Mouse (Mus musculus): ENCODE results near the gene Mafg. TPM values are rescaled to one million over a fixed set of nuclear protein-coding genes. Genes with fewer than 3 reads are reported as not detected.
A peak's percentile ranks its signal among the peaks of the same experiment; 100 is the strongest.
"Not testable (repeated sequence)": the region's sequence is repeated elsewhere in the genome, so short reads cannot be mapped to it uniquely, and the experiment has no call there.

Mafg gene
- polyA plus RNA-seq, 1 experiment from 2014 or later, result 18.7 TPM

DNA sequence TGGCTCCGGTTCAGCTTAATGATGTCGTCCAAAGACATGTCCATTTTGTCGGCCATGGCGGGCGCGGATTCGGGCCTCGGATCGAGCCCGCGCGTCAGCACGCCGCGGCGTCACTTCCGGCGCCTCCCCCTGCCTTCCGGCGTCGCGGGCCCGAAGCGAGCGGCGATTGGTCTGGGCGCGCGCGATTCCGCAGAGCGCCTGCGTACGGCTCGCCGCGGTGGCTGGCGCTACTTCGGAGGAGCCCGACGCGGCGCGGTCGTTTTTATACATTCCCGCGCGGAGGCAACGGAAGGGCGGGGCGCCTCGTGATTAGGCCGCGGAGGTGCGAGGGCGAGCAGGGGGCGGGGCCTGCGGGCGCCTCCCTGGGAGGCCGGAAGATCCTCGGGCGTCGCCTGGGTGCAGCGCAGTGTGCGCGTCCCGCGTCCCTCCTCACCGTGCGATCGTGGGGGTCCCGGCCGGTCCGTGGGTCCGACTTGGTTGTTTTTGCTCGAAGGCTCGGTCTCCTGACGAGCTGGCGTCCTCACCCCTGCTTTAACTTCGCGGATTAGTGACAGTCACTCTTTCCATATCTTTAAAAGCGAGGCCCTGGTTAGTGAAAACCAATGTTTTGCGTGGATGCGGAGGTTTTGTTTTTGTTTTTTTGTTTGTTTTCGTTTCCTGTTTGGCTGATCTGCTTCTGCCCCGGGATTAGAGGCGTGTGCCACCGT lies 35.0 kb downstream of the Mafg start, which contains the start of the genes Alyref and Anapc11:
Alyref (minus strand) TSS at position 83 of the 707 bp plus-strand sequence.
Anapc11 (plus strand) TSS at position 139 of the 707 bp plus-strand sequence.
- peak; percentile 99 for DNase-seq (ENCODE audit: low spot score)

DNA sequence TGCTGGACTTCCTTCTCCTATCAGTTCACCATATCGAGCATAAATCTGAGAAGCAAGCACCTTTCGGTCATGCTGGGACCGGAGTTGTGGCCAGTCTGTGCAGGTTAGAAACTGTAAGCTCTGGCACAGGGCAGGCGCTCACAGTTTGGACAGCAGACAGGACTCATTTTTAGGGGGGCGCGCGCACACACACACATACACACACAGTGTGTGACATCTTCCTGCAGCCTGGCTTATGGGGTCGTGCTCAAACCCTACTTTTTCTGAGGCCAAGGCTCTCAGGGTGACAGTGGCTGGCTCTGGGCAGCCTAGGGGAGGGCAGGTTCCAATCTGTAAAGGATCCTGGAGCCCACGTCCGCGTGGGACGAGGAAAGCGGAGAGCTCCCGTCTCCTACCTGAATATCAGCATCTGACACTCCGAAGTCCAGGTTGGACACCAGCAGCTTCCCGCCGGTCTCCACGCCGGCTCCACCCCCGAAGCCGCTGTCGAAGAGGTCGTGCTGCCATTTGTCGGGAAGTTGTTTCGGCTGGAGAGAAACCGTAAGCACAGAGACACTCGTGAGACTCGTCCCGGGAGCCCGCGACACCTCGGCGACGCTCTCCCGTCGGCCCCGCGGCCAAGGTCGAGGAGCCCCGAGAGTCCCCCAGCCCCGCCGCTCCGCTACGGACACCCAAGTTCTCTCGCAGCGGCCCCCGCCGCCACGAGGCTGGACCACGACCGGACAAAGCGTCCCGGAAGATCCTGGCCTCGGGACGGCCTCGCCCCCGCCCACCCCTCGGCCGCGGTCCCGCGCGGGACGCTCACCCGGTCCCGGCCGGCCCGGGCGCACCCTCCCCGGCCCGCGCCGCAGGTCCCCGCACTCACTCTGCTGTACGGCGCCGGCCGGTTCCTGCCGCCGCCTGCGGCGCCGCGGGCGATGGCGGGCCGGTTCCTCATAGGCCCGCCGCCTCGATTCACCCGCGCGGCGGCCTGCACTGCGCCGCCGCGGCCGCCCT lies 35.9 kb downstream of the Mafg start:
- no peak for DNase-seq (ENCODE audit: low spot score)

GRCm38 (mm10) chr11:120588531-120588930 lies 44.9 kb downstream of the Mafg start:
- DNase-seq (ENCODE audit: low spot score), result no peak

DNA sequence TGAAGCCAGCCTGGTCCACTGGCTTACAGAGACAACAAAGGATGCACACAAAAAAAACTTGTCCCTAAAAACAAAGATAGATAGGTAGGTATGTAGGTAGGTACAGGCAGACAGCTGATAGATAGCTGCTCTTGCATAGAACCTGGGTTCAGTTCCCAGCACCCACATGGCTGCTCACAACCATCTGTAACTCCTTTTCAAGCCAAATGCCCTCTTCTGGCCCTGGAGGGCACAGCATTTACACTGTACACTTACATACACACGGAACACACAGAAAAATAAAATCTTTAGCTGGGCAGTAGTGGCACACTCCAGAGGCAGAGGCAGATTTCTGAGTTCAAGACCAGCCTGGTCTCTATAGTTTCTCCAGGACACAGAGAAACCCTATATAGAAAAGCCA lies 49.5 kb downstream of the Mafg start:
- no peak for DNase-seq (ENCODE audit: low spot score)

DNA sequence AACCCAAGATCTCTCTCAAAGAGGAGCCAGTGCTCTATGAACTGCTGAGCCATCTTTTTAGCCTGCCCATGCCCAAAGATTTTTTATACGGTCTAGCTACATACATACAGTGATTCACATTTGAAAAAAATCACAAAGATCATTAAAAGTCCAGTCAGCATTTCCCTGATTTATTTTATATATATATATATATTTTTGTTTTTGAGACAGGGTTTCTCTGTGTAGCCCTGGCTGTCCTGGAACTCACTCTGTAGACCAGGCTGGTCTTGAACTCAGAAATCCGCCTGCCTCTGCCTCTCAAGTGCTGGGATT lies 50.5 kb downstream of the Mafg start:
- not testable (repeated sequence) for DNase-seq (ENCODE audit: low spot score)

- peak; percentile 57 for DNase-seq (ENCODE audit: low spot score)
Measured at GRCm38 (mm10) chr11:120582268-120582981, 51.0 kb downstream of the Mafg start.

GRCm38 (mm10) chr11:120581490-120582267 lies 51.7 kb downstream of the Mafg start, which contains the start of gene Arhgdia:
TSS of gene Arhgdia (minus strand) at chr11:120581624.
- DNase-seq (ENCODE audit: low spot score), result peak; percentile 89

DNA sequence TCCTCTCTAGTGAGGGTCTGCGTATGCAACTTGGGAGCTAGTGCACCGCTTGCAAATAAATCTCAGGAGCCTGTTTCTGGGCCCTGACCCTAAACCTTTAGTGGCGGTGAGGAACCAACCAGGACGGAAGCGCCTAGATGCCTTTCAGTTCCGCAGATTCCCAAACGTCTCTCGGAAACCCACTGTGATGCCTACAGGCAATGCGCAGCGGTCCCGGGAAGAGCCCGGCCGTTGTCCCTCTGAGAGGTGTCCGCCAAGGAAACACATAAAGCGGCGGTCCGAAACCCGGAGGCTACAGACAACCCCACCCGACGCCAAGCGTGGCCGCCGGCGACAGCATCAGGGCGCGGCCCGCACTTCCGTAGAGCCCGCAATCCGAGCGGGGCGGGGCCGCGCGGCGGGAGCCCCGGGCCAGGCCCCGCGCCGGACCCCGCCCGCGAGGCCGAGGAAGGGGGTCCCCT lies 52.5 kb downstream of the Mafg start:
- DNase-seq (ENCODE audit: low spot score), result peak; percentile 42

DNA sequence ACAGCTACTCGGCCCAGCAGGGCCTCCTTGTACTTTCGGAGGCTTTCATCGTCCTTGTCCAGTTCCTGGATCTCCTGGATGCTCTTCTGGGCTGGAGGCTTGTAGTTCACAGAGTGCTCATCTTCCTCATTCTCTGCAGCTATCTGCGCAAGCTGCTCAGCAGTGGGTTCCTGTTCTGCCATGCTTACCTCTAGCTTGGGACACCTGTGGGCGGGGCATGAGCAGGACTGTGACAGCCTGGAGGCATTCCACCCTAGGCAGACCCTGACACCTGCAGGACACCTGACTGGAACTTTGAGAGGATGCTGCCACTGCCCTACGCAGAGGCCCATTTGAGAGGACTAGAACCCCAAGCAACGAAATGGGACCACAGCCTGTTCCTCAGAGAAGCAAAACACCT lies 53.2 kb downstream of the Mafg start:
- no peak for DNase-seq (ENCODE audit: low spot score)

DNA sequence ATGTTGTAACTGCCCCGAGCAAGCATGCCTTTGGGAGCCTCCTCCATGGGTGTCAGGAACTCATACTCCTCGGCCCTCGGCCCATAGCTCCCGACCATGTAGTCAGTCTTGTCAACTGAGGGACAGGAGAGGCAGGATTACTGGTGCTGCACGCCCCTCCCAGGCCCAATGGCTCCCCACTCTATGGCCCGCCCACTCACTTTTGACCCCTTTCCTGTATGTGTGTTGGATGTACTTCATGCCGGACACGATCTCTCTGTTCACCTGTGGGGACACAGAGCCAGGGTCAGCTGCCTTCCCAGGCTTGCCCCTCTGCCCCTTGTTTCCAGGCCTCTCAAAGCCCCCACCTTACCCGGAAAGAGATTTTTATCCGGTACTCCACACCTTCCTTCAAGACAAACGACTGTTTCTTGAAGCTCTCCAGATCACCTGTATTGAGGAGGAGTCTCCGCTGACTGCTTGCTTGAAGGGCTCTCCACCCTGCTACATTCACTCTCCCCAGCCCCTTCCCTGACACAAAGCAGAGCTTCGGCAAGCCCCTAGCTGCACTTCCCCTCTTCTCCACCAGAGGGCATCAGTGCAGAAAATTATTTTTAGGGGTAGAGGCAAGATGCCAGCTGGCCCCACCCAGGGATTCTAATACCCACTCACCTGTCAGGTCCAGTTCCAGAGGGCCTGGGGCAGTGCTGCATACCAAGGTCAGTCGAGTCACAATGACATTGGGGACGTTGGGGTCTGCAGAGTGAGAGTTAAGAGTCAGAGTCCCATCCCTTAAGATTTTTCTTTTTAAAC lies 53.9 kb downstream of the Mafg start:
- peak; percentile 85 for DNase-seq (ENCODE audit: low spot score)

- DNase-seq (ENCODE audit: low spot score), result no peak
Measured at GRCm38 (mm10) chr11:120578694-120579243, 54.6 kb downstream of the Mafg start.

DNA sequence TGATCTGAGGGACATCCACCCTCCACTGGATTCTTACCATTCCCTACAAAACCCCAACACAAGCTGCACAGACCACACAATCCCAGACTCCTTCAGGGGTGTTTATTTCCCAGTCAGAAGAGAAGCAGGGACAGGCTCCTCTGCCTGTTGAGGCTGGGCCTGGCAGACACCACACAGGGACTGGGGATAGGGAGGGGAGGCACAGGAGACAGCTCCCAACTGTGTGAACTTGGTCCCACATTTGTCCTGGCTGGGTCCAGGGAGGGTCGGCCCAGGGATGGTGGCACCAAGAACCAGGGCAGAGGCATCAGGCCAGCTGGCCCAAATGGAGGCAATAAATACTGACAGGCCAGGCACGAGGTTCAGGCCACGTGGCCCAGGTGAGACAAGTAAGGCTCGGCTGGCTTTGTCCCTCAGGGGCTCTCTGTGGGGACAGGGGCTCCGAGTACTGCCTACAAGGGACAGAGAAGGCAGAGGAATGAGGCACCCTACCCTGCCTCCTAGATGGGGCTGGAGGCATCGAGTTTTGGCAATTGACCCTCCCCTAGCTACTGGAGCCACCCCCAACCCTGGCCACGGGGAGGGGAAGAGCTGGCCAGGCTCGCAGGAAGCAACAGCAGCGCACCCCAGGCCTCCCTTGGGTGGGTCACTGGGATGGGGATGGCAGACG lies 55.2 kb downstream of the Mafg start:
- no peak for DNase-seq (ENCODE audit: low spot score)

DNA sequence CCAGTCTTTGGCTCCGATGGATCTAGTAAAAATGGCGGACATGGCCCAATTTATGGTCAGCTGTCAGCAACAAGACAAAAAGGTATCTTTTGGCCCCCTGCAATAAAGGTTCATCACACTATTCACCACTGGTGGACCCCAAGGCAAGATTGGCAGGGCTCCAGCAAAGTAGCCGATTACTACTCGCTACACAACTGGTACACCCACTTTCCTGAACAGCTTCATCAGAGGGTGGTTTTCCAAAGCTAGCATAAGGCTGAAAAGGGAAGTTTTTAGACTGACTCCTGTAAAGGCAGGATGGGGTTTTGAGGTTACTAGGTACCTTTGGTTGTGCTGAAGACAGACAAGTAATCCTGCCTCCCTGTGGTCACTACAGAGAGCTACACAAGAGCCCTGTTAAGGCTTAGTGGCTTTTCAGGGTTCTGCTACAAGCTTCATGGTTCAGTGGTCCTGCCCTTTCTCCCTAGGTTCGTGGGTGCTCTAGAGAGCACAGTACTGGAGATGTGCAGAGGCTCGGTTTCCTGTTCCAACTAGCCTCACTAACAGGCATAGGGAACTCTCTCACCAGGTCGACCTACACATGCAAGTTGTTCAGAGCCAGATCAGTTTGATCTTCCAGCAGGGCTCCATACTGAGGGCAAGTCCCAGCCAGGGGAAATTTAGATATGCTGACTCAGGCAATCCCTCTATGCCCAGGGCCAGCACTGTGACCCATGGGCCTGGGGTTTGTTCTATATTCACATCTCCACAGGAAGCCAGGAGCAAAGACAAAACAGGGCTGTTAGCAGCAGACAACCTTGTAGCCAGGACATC lies 56.0 kb downstream of the Mafg start:
- DNase-seq (ENCODE audit: low spot score), result peak; percentile 56

DNA sequence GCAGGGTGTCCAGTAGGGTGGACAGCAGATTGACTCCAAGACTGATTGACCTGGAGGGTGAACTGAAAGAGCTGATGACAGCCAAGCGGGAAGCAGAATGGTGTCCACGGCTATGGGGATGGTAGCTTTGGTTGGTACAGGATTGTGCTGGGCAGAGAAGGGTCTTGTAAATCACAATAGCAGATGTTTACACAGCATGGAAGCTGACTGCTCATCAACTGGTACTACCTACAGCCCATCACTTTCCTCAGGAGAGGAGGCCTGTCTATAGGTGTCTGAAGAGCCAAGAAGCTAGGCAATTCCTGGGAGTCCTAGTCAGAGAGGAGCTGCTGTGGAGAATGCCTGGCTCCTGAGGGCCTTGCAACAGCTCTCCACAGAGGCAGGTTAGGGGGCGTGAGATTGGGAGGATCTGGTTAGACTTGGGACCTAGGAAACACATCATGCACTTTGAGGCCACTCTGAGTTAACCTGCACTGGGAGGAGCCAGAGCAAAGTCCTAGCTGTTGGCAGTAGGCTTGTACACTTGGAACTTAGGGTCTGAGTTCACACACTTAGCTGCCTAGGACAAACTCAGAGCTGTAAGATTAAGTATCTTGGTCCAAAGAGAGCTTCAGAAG lies 56.9 kb downstream of the Mafg start:
- DNase-seq (ENCODE audit: low spot score), result no peak

- DNase-seq (ENCODE audit: low spot score), result no peak
Measured at GRCm38 (mm10) chr11:120575940-120576339, 57.5 kb downstream of the Mafg start.
